Mouse (Mus musculus) ZHBTc4 (cell line): ENCODE data around the gene Osbpl6.
"Not testable (repeated sequence)": the region's sequence is repeated elsewhere in the genome, so short reads cannot be mapped to it uniquely, and the experiment has no call there.

Source experiments
- DNase-seq: peaks from one replicate; pipeline ENCODE4 v3.0.0-alpha.2; 2011; ENCODE audit warnings: low read depth, low spot score

The Osbpl6 gene

DNA sequence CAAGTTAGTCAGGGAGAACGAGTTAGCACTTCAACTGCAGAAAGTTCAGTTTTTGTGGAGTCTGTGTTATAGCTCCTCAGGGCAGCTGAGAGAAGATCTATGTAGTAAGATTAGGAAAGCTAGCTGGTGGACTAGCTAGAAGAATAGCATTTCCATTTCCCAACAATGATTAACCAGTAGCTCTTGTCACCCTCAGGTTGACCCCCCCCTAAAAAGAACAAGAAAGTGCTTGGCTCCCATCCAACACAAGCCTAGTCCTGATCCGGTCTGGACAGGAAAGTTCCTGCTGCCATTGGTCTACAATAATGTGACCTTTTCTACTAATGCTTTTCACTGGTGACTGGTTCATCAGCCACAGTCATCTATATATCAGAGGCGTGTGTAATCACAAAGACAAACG is 157.6 kb downstream of the Osbpl6 start:
- no peak for DNase-seq

DNA sequence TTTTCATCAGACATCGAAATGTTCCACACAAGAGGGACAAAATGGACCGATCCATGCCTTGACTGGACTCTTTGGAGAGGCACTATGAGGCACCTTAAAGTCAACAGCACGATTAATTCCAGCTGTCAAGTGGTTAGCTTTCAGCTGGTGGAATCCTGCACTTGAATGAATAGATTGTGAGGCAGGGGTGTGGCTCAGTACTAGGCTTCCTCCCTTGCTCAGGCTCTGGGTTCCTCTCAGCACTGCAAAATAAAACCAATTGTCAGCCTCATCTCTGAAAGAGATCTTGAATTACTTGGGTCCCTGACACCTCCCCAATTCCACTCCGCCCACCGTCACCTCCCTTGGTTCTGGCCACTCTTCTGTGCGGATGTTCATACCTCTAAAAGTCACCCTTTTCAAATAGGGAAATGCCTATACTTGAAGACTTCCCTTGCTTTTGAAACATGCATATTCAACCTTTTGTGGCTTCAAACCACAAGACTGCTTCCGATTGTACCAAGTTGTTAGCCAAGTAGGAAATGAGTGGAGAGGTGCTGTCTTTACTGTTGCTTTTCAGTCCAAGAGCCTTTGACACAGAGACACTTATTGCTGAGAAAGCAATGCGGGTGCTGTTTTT is 160.7 kb downstream of the Osbpl6 start:
- peak; percentile 65 for DNase-seq

DNA sequence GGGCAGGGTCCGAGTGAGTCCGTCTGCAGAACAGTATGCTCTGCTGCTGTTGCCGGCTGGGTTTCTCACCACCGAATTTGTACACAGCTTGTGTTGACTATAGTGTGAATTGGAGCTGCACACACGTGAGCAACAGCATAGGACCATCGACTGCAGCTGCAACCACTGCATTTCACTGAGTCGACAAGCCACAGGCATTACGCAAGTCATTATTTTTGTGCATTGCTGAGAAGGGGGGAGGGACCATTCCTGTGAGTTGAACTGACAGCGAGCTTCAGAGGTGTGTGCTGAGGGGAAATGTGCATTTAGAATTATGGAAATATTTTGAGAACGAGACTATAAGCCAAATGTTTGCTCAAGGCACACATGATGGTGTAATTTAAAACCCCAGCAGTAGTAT is 165.2 kb downstream of the Osbpl6 start:
- no peak for DNase-seq

DNA sequence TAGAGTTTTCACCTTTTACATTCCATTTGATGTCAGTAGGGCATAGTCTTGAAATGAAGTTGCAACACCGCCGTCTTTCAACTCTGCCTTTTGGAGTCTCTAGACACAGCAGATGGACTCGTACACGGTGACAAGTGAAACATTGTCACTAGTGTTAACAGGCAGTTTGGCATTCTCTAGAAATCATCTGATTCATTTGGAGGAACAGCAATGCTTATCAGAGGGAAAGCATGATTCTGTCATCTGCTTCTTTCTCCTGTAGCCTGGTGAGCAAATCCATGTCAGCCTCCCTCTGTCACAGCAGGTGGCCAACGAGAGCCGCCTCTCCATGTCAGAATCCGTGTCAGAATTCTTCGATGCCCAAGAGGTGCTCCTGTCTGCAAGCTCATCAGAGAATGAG is 172.6 kb downstream of the Osbpl6 start:
- no peak for DNase-seq

DNA sequence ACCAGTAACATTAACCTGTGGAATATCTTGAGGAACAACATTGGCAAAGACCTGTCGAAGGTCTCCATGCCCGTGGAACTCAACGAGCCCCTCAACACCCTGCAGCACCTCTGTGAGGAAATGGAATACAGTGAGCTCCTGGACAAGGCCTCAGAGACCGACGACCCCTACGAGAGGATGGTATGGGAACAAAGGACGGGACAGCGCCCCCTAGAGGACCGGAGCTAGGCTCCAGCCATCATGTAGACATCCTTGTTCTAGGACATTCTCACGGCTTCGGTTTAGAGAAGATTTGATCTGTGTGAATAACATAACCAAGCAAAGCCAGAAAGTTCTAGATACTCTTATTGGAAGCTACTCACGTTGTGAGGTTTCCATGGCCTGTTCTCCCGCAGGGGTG is 178.8 kb downstream of the Osbpl6 start:
- DNase-seq = peak; percentile 26

DNA sequence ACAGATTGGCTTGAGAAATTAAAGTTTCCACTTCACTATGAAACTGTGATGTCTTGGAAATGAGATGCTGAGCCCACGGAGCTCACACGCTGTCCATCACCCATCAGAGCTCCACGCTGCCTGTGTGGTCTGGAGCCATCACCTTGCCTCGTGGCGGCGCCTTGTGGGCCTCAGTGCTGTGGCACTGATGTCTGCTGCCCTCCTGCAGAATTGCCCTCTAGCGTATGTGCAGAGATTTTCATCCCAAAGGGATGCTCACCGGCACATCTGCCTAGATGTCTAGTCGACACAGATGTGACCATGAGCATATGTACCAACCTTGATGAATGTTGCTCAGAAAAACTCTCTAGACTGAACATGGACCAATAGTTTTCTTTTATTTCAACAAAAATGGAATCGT is 180.6 kb downstream of the Osbpl6 start:
- peak; percentile 24 for DNase-seq

DNA sequence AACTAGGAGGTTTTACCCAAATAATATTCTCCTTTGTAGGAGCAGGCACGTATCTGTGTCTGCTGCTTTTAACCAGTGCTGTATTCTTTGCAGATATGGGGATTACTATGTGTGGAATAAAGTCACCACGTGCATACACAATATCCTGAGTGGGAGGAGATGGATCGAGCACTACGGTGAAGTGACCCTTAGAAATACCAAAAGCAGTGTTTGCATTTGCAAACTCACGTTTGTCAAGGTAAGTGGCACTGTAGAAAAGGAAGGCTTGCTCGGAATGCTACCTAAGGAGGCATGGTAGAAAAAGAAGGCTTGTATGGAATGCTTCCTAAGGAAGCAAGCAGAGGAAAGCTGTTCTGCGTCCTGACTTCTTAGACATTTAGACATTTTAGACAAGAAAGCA is 183.9 kb downstream of the Osbpl6 start:
- DNase-seq = no peak

DNA sequence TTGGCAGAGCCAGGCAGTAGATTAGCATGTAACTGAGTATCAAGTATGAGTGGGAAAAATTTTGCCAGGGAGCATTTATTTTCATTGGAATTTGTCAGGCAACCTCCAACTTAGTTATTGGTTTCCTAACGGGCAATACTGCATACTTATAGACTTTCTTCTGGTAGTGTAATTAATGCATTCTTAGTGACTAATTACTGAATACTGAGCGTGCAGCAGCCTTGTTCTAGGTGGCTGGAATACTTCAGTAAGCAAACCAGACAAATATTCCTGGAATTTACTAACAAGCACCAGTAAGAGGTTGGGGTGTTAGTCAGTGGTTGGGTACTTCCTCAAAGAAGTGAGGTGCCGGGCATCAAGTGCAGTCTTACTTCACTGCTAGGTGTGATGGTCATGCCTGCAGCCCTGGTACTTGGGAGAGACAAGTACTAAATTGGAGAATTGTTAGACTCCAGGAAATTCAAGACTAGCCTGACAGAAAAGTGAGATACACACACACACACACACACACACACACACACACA is 186.2 kb downstream of the Osbpl6 start:
- DNase-seq = no peak

DNA sequence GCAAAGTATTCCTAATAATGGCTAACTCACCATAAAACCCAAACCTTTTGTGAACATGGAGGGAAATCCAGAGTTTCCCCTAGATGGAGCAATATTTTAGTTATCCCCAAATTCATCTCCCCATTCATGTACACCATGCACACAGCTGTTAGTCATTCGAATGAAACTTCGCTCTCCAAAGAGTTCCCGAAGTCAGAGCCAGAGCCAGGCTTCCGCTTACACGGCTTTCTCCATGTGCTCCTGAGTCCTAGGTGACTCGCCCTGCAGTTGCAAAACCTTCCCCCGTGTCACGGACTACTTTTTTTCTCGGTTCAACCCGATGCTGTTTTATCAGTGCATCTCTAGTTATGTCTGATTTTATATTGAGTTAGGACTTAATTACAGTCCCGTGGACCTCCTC is 191.2 kb downstream of the Osbpl6 start:
- no peak for DNase-seq

DNA sequence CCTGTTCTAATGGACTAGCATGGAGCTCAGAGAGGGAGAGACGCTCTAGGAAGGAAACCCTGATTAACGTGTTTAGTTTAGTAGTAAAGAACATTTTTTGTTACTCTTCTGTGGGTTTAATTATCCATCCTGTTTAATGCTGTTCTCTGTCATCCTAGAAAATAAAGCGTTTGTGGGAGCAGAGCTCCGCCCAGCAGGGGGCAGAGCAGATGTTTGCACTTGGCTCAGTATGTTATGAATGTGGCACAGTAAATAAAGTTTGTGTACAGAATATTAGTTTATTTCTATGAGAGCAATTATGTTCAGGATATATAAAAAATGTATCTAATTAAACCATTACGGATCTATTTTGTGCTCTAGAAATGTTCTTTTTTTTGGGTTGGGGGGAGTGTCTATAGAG is 192.9 kb downstream of the Osbpl6 start:
- no peak for DNase-seq

DNA sequence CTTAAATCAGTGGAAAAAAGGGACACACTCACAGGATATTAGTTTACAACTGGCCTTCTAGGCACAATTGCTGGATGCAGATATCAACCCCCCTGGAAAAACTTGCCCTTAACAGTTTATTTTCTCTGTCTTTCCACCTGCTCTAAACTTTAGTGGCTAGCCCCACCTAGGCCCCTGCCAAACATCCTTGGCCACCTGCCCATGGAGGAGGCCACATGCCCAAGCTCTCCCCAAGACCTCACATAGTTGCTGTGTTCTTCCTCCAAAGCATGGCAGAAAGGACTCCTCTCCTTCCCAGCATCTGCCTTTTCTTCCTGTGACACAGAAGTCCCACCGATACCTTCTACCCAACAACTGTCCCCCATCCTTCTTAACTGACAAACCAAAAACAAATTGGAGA is 195.9 kb downstream of the Osbpl6 start:
- no peak for DNase-seq

DNA sequence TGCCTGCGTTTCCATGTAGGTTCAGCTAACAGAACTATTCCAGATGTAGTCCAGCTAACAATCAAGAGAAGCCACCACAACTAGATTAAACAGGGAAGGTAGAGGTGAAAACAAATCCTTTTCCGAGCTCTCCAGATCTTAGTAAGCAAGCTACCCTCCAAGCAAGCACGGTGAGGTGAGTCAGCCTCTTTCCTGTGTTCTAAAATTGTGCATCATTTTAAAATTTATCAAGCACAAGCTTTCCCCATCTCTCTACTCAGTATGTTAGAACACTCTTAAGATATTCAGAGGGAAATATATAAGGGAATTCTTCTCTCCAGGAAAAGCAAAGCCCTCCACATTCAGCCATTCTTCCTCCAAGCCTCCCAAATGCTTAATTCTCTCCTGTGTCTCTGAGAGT is 200.4 kb downstream of the Osbpl6 start:
- no peak for DNase-seq

DNA sequence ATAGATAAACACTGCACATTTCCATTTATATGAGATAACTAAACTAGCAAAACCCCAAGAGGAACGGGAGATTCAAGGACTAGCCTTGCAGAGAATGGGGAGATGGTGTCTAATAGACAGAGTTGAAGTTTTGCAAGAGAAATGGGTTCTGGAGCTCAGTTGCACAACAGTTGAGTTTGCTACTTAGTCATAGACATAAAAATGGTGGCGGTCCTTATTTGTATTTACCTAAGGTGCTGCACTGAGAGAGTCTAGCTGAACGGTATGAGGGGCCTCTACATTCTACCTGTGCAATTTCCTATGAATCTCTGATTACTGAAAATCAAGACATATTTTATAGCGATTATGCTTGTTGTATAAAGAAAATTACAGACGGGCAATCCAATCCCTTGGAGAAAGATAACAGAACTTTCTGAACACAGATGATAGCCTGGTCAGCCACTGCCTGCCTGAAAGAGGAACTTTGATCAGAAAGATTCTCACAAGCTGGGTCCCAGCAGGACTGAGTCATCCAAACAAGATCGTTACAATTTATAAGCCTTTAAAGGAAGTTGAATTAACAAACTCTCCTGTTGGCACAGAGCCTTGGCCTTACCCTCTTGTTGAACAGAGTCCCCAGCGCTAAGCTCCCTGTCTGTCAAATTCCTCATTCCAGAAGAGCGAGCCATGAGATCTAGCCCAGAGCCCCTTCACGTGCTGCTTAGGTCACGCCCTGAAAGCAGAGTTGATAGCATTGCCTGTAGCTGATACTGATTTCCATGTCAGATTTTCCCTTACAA is 204.2 kb downstream of the Osbpl6 start:
- no peak for DNase-seq

DNA sequence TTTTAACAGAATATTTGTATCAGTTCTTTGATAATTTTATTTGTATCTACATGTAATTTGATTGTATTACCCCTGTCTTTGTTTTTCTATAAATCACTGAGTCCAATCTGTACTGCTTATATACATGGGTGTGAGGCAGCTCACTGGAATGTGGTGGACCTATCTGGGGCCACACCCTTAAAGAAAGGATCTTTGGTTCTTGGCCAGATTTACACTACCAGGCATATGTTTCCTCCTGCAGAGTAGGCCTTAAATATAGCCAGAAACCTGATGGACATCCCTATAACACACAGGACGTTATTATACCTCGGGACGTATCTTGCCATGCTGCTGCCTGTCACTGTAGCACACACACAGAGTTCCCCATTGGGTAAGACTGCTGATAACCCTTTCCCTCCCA is 205.7 kb downstream of the Osbpl6 start:
- DNase-seq = no peak

DNA sequence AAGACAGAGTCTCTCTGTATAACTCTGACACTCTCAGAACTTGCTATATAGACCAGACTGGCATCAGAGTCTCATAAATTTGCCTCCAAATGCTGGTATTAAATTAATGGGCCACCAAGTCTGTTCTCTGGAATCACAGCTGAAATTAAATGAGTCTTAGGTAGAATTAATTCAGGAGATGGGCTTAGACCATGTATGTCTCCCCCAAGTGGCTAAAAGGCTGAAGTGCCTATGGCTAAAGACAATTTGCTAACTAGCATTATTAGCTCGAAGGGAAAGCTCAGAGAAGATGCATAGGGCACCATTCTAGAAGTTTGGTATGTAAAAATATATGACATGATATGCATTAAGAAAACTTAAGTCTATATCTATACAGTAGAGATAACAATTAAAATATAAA is 211.8 kb downstream of the Osbpl6 start:
- DNase-seq = peak; percentile 38

DNA sequence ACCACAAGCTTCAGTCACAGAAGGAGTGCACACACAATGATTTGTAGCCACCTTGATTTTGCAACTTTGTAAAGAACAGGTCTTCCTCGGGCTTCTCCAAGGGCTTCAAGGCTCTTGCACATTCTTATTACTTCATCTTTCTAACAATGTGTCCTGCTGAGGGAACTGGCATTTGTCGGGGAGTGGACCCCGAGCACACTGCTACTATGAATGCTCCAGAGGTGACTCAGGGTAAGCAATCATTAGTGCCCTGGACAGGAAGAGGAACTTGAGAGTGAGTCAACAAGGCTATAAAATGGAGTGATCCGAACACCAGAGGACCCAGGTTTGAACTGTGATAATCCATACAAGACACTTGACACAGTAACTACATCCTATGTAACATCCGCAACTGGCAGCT is 213.9 kb downstream of the Osbpl6 start:
- no peak for DNase-seq

DNA sequence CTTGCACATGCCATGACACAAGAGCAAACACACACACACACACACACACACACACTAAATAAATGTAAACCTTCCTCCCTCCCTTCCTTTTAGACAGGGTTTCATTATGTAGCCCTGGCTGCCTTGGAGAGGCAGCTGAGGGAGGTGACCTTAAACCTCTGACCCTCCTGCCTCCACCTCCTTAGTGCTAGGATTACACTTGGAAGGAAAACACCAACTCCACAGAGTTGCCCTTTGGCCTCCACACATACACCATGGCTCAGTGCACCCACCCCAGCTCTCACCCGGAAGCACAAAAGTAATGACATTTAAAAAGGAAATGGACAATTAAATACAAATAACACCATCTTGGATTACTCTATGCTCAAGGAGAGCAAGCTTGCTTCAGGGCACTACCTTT is 215.4 kb downstream of the Osbpl6 start:
- DNase-seq = no peak

DNA sequence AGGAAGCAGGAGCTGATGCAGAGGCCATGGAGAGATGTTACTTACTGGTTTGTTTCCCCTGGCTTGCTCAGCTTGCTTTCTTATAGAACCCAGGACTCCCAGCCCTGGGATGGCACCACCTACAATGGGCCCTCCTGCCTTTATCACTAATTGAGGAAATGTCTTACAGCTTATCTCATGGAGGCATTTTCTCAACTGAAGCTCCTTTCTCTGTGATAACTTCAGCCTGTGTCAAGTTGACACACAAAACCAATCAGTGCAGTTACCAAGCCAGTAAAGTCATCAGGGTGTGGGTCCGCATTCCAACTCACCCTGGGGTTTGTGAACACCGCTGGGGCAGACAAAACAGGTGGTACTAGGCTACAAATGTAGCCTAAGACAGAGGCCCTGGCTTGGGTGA is 216.0 kb downstream of the Osbpl6 start:
- not testable (repeated sequence) for DNase-seq

DNA sequence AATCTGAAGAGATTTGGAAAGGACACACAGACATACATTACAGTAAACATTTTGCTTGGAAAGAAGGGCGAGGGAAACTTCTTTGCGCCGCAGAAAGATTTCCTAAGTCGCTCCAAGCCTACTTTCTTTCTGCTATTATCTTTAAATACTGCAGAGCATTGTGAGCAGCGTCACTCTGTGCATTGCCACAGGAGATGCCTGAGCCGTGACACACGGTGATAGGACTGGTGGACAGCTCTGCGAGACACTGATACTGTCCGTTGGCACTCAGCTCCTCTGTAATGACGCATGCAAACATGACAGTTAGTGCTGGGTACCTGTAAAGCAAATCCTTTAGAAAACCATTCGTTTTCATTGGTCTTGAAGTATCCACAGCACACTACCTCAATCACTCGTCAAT is 224.0 kb downstream of the Osbpl6 start:
- DNase-seq = no peak

DNA sequence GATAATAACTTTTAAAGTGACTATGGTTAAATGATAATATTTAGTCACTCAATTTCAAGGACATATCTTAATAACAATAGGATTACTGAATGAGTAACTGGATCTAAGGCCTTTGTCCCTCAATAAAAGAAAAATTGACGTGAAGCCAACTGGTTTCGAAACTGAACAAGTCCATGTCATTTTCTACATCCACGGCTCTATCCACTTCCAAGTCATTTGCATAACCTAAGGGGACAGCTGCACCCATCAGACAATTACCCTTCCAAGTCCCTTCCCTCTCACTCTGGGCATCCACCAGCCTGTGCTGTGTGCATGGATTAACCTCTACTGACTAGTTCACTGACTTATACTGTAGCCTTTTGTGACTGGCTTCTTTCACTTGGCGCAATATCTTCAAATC is 225.3 kb downstream of the Osbpl6 start:
- no peak for DNase-seq

DNA sequence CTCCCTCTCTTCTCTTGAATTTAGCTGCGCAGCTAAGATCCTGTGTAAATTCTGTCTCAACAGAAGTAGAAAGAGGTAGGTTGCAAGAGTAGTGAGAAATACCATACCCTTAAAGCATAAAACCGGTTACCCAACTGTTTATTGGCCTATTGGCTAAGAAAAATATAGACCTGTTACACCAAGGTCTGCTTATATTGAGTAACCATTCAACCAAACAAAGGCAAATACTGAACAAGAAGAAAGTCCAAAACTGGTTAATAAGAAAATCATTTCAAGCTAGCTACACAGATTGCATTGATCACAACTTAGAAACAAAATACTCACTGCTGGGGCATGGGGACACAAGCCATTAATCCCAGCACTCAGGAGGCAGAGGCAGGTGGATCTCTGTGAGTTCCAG is 233.3 kb downstream of the Osbpl6 start:
- no peak for DNase-seq

DNA sequence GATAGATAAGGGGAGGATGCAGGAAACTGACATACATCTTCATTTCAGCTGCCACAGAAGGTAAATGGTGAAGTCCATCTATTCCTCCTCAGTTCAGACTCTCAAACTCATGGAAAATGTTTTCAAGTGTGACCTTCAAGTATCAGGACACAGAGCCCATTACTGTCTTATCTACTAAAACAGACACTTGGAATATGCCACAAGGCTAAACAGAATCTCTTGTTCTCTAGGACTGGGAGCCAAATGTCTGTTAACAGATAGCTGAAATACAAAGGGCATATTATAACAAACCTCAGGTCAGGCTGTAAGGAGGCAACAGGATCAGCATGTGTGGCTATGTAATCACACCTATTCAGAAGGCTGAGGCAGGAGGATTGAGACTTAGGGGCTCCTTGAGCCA is 237.5 kb downstream of the Osbpl6 start:
- DNase-seq = no peak

DNA sequence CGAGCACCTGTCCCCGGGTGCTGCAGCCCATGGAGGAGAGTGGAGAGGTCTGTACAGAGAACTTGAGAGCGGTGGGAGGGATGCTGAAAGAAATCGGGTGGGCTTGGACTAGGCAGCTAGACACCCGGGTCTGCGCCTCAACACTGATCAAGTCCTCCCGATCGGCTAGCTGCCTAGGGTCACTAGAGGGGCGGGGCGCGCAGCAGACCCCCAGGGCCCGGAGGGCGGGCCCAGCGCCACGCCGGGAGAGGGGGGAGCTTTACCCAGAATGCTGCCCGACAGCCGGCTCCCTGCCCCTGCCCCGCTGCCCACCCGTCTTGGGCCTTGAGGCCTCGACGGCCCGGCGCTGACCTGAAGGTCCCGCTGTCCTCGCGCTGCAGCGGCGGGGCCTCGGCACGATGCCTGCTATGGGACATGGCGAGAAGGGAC is 241.1 kb downstream of the Osbpl6 start:
- peak; percentile 32 for DNase-seq
